Mouse (Mus musculus): ENCODE results near the gene Gemin8. TPM values are rescaled to one million over a fixed set of nuclear protein-coding genes. Genes with fewer than 3 reads are reported as not detected.

Gene Gemin8
- polyA plus RNA-seq, 1 experiment from 2014 or later: 10.2 TPM

DNA sequence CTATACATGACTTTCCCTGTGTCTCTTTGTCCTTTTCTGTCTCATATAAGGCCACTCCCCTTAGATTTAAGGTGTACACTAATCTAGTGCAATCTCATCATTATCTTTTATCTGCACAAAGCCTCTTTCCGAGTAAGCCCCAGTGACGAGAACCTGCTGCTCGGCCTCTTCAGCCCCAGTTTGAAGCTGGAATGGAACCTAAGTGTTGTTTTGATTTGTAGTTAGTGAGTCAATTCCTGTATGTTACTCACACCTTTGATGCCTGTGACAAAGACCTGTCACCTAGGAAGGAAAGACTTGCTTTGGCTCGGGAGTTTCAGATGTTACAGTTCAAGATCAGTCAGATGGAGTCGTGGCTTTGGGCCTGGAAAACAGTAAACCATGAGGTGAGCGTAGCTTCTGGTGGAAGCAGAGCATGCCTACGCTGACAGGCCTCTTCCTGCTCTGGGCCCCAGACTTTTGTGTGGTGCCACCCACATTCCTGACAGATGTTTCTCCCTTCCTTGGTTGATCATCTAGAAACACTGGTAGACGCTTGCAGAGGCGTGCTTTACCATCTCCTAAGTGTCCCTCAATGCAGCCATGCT is 15.2 kb downstream of the Gemin8 start:
- H3K9me3 ChIP-seq: no peaks in the 10 kb centered on the region
- no peak overlapping the region for H3K4me2 ChIP-seq
- H3K36me3 ChIP-seq: no peaks in the 10 kb centered on the region
- H3K27ac ChIP-seq: no peak overlapping the region
- no peak overlapping the region for H3K9ac ChIP-seq
- no peaks in the 10 kb centered on the region for H3K4me1 ChIP-seq
- peaks cover 25% of the 10 kb centered on the region for H3K27me3 ChIP-seq
- H3K4me3 ChIP-seq: no peak overlapping the region
- no peak for ATAC-seq (ENCODE audit: insufficient number of reproducible peaks, insufficient read depth, low FRiP score, low TSS enrichment, low read depth)
- WGBS: 82% methylated on average over 9 of the region's 9 CpGs

GRCm38 (mm10) chrX:166187803-166188202 is 17.5 kb downstream of the Gemin8 start:
- no peak overlapping the region for H3K4me2 ChIP-seq
- peaks cover 20% of the 10 kb centered on the region for H3K27me3 ChIP-seq
- no peak for ATAC-seq (ENCODE audit: insufficient number of reproducible peaks, insufficient read depth, low FRiP score, low TSS enrichment, low read depth)
- 82% methylated on average over 1 of the region's 1 CpGs for WGBS
- no peak overlapping the region for H3K9ac ChIP-seq
- H3K9me3 ChIP-seq: no peaks in the 10 kb centered on the region
- H3K36me3 ChIP-seq: no peaks in the 10 kb centered on the region
- H3K27ac ChIP-seq: no peak overlapping the region
- H3K4me3 ChIP-seq: no peak overlapping the region
- no peaks in the 10 kb centered on the region for H3K4me1 ChIP-seq

DNA sequence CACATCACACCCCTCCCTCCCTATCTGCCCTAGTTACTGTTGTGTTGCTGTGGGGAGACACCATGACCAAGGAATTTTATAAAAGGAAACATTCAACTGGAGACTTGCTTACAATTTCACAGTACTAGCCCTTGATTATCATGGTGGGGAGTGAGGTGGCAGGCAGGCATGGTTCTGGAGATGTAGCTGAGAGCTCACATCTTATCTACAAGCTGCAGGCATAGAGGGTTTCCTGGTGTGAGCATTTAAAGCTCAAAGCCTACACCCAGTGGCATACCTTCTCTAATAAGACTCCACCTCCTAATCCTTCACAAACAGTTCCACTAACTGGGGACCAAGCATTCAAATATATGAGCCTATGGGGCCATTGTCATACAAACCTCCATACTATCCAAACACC is 26.1 kb downstream of the Gemin8 start:
- H3K4me2 ChIP-seq: no peak overlapping the region
- H3K4me3 ChIP-seq: no peak overlapping the region
- no peak overlapping the region for H3K27ac ChIP-seq
- no peak overlapping the region for H3K9ac ChIP-seq
- H3K4me1 ChIP-seq: no peaks in the 10 kb centered on the region
- no peak for ATAC-seq (ENCODE audit: insufficient number of reproducible peaks, insufficient read depth, low FRiP score, low TSS enrichment, low read depth)
- H3K27me3 ChIP-seq: peaks cover 28% of the 10 kb centered on the region
- H3K9me3 ChIP-seq: no peaks in the 10 kb centered on the region
- no peaks in the 10 kb centered on the region for H3K36me3 ChIP-seq

DNA sequence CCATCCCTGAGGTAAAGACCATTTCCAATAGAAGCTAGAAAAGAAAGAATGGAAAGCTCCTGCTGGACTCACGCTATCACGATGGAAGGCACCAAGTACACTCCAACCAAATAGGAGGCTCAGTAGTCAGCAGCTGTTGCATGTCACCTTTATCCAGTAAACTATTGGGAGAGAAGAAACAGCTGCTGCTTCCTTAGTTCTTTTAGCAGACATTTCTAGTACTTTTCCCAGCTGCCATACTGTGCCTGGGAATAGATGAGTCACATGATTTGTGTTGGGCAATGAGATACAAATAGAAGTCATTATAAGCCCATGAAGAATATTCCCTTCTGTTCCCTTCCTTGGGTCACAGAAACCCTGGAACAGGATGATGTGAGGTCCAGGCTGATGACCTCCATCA is 28.0 kb downstream of the Gemin8 start:
- H3K4me3 ChIP-seq: no peak overlapping the region
- H3K4me2 ChIP-seq: no peak overlapping the region
- no peak overlapping the region for H3K9ac ChIP-seq
- peaks cover 28% of the 10 kb centered on the region for H3K27me3 ChIP-seq
- no peak overlapping the region for H3K27ac ChIP-seq
- WGBS: 95% methylated on average over 2 of the region's 2 CpGs
- H3K4me1 ChIP-seq: no peaks in the 10 kb centered on the region
- H3K9me3 ChIP-seq: no peaks in the 10 kb centered on the region
- ATAC-seq (ENCODE audit: insufficient number of reproducible peaks, insufficient read depth, low FRiP score, low TSS enrichment, low read depth): no peak
- H3K36me3 ChIP-seq: no peaks in the 10 kb centered on the region

GRCm38 (mm10) chrX:166199812-166200211 is 29.6 kb downstream of the Gemin8 start:
- no peak overlapping the region for H3K27ac ChIP-seq
- no peak overlapping the region for H3K4me3 ChIP-seq
- H3K27me3 ChIP-seq: peaks cover 28% of the 10 kb centered on the region
- no peak overlapping the region for H3K4me2 ChIP-seq
- no peaks in the 10 kb centered on the region for H3K4me1 ChIP-seq
- no peaks in the 10 kb centered on the region for H3K9me3 ChIP-seq
- ATAC-seq (ENCODE audit: insufficient number of reproducible peaks, insufficient read depth, low FRiP score, low TSS enrichment, low read depth): no peak
- H3K36me3 ChIP-seq: no peaks in the 10 kb centered on the region
- no peak overlapping the region for H3K9ac ChIP-seq

DNA sequence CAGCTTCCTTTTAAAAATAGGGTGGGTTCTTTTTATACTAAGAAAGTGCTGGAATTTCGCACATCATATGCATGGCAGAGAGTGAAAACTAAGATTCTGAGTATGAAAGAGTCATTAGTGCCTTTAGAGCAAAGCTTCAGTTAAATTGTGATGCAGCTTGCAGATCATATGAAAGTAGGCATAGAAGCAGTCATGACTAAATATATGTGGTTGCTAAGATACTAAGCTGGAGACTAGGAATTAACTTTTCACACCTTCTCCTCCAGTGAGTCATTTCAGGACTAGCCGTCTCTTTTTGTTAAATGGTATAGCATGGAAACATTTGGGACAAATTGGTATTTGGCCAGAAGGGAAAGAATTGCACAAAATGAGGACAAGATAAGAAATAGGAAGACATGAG is 44.3 kb downstream of the Gemin8 start:
- Histone ChIP-seq H3K4me3 (no peak overlapping the region), H3K9ac (no peak overlapping the region), H3K9me3 (no peaks in the 10 kb centered on the region), H3K4me2 (no peak overlapping the region), H3K27ac (no peak overlapping the region), H3K4me1 (no peaks in the 10 kb centered on the region), H3K36me3 (no peaks in the 10 kb centered on the region), H3K27me3 (peaks cover 49% of the 10 kb centered on the region)
- no peak for ATAC-seq (ENCODE audit: insufficient number of reproducible peaks, insufficient read depth, low FRiP score, low TSS enrichment, low read depth)
- WGBS: 74% methylated on average over 2 of the region's 2 CpGs

DNA sequence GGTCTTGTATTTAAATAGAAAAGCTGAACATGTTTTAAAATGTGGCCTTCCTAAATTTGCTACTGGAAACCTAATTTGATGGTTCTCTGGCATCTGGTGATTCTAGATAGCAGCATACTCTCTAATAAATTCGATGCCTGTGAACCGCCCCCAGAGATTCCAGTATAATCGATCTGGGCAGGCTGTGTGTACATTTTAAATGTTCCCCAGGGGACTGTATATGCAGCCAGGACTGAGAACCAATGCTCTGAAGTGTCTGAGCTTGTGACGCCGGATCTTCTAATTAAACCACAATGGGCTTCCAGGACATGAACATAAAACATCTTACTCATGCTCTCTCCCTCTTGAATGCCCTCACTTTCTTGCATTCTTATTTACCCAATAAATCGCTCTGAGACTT is 46.0 kb downstream of the Gemin8 start:
- Histone ChIP-seq H3K4me1 (no peaks in the 10 kb centered on the region), H3K4me2 (no peak overlapping the region), H3K27ac (no peak overlapping the region), H3K9ac (no peak overlapping the region), H3K9me3 (no peaks in the 10 kb centered on the region), H3K27me3 (peaks cover 52% of the 10 kb centered on the region), H3K36me3 (no peaks in the 10 kb centered on the region), H3K4me3 (no peak overlapping the region)
- 71% methylated on average over 6 of the region's 6 CpGs for WGBS
- ATAC-seq (ENCODE audit: insufficient number of reproducible peaks, insufficient read depth, low FRiP score, low TSS enrichment, low read depth): no peak

GRCm38 (mm10) chrX:166216720-166217119 is 46.5 kb downstream of the Gemin8 start:
- H3K27ac ChIP-seq: no peak overlapping the region
- no peak for ATAC-seq (ENCODE audit: insufficient number of reproducible peaks, insufficient read depth, low FRiP score, low TSS enrichment, low read depth)
- H3K9ac ChIP-seq: no peak overlapping the region
- H3K27me3 ChIP-seq: peaks cover 55% of the 10 kb centered on the region
- no peak overlapping the region for H3K4me3 ChIP-seq
- no peaks in the 10 kb centered on the region for H3K36me3 ChIP-seq
- no peaks in the 10 kb centered on the region for H3K4me1 ChIP-seq
- H3K4me2 ChIP-seq: no peak overlapping the region
- H3K9me3 ChIP-seq: no peaks in the 10 kb centered on the region
- 91% methylated on average over 8 of the region's 8 CpGs for WGBS

DNA sequence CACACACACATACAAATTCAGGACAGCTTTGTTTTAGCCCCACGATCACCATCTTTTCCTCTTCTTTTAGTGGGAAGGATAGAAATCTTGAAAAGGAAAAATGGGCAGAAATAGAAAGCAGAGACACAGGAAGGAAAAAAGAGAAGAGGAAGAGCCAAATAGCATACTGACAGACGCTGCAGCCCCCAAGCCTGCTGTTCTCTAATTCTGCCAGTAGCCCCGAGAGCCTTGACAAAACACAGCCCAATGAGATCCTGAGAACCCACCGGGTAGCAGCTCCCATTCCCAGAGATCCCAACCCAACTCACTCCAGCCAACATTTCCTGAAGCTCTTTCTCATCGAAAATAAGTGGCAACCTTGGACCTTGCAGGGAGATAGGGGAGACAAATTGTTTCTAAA is 49.1 kb downstream of the Gemin8 start:
- Histone ChIP-seq H3K9ac (no peak overlapping the region), H3K9me3 (no peaks in the 10 kb centered on the region), H3K27ac (no peak overlapping the region), H3K27me3 (peaks cover 41% of the 10 kb centered on the region), H3K4me2 (no peak overlapping the region), H3K36me3 (no peaks in the 10 kb centered on the region), H3K4me3 (no peak overlapping the region), H3K4me1 (no peaks in the 10 kb centered on the region)
- WGBS: 64% methylated on average over 5 of the region's 5 CpGs
- no peak for ATAC-seq (ENCODE audit: insufficient number of reproducible peaks, insufficient read depth, low FRiP score, low TSS enrichment, low read depth)

DNA sequence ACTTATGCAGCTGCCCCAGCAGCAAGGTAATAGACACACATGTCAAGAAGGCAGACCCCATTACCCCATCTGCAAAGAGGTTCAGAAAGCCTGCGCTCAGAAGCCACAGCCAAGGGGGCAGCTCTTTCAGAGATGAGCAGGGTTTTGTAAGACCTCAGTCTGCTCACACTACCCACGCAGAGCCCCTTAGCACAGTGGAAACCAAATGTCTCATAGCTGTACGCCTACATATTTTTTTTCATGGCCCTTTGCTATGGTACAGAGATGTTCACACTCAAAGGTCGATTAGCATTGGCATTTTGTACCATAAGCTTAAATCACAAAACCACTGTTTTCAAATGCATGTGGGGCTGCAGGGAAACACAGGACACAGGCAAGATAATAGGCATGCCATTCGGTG is 56.6 kb downstream of the Gemin8 start:
- Histone ChIP-seq H3K27ac (no peak overlapping the region), H3K4me1 (no peaks in the 10 kb centered on the region), H3K9me3 (no peaks in the 10 kb centered on the region), H3K27me3 (peaks cover 48% of the 10 kb centered on the region), H3K36me3 (no peaks in the 10 kb centered on the region), H3K9ac (no peak overlapping the region), H3K4me2 (no peak overlapping the region), H3K4me3 (no peak overlapping the region)
- ATAC-seq (ENCODE audit: insufficient number of reproducible peaks, insufficient read depth, low FRiP score, low TSS enrichment, low read depth): no peak
- WGBS: 76% methylated on average over 5 of the region's 5 CpGs

- Histone ChIP-seq H3K27ac (no peak overlapping the region), H3K4me2 (no peak overlapping the region), H3K9ac (no peak overlapping the region), H3K36me3 (no peaks in the 10 kb centered on the region), H3K4me3 (no peak overlapping the region), H3K27me3 (peaks cover 50% of the 10 kb centered on the region), H3K4me1 (no peaks in the 10 kb centered on the region), H3K9me3 (no peaks in the 10 kb centered on the region)
- 75% methylated on average over 3 of the region's 3 CpGs for WGBS
- ATAC-seq (ENCODE audit: insufficient number of reproducible peaks, insufficient read depth, low FRiP score, low TSS enrichment, low read depth): no peak
Observed at GRCm38 (mm10) chrX:166229750-166230149, 59.5 kb downstream of the Gemin8 start.

DNA sequence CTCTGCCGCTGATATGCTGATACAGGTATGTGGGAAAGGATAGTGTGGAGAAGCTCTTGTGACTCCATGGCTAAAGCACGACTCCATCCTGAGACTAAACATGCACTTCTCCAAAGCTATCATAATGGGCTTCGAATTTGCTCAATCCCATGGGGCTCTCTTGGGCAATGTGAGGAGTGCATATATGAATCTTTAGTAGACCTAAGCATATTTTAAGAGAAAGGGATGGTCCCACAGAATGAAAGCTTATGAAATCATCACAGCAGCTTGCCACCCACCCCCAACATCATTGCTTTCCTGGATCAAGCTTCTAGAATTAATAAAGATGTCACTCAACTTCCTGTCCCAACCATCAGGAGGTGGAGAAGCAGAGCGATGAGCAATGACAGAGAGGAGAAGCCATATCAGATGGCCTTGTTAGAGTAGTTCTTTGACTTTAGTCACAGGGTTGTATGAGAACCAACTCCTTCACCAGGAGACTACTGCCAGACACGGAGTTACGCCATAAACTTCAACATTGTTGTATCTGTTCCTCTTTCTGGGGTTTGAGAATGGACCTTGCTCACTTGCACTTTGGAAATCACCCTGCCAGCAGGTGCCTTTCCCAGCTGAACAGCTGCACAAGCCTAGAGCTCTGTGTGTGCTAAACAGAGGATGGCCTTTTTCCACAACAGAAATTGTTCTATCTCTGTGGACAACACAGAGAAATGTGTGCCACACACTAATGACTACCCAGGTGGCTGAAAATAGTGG is 60.4 kb downstream of the Gemin8 start:
- H3K9ac ChIP-seq: no peak overlapping the region
- H3K4me2 ChIP-seq: no peak overlapping the region
- H3K27me3 ChIP-seq: peaks cover 50% of the 10 kb centered on the region
- 87% methylated on average over 6 of the region's 6 CpGs for WGBS
- ATAC-seq (ENCODE audit: insufficient number of reproducible peaks, insufficient read depth, low FRiP score, low TSS enrichment, low read depth): no peak
- H3K4me1 ChIP-seq: no peaks in the 10 kb centered on the region
- H3K27ac ChIP-seq: no peak overlapping the region
- no peaks in the 10 kb centered on the region for H3K36me3 ChIP-seq
- H3K4me3 ChIP-seq: no peak overlapping the region
- no peaks in the 10 kb centered on the region for H3K9me3 ChIP-seq

Data from embryonic facial prominence, embryonic 13.5 days (tissue).